Mouse (Mus musculus): Measurements from ENCODE around the gene Fuca1.
"Not testable (repeated sequence)": the region's sequence is repeated elsewhere in the genome, so short reads cannot be mapped to it uniquely, and the experiment has no call there.

The Fuca1 gene

GRCm38 (mm10) chr4:135958354-135958753 lies 37.8 kb downstream of the Fuca1 start:
- DNase-seq, result no peak

GRCm38 (mm10) chr4:135960717-135961116 lies 40.2 kb downstream of the Fuca1 start:
- peak; percentile 87 for DNase-seq

GRCm38 (mm10) chr4:135961709-135962108 lies 41.2 kb downstream of the Fuca1 start:
- no peak for DNase-seq

- DNase-seq, result no peak
These were observed 41.7 kb downstream of the Fuca1 start for GRCm38 (mm10) chr4:135962198-135962597.

- DNase-seq, result no peak
These were observed 42.4 kb downstream of the Fuca1 start for GRCm38 (mm10) chr4:135962946-135963345.

- DNase-seq, result peak; percentile 96
These were observed 43.1 kb downstream of the Fuca1 start, which contains the start of gene Gale for GRCm38 (mm10) chr4:135963457-135964193. Gene Gale, plus strand, starts transcription at chr4:135963727.

- DNase-seq, result peak; percentile 50
These were observed 43.9 kb downstream of the Fuca1 start for GRCm38 (mm10) chr4:135964426-135964825.

GRCm38 (mm10) chr4:135965113-135965512 lies 44.6 kb downstream of the Fuca1 start:
- DNase-seq, result no peak

GRCm38 (mm10) chr4:135966283-135966682 lies 45.7 kb downstream of the Fuca1 start:
- no peak for DNase-seq

- DNase-seq, result no peak
These were observed 46.7 kb downstream of the Fuca1 start for GRCm38 (mm10) chr4:135967086-135967760.

- DNase-seq, result no peak
These were observed 47.8 kb downstream of the Fuca1 start for GRCm38 (mm10) chr4:135968271-135968869.

GRCm38 (mm10) chr4:135969070-135969750 lies 48.7 kb downstream of the Fuca1 start:
- no peak for DNase-seq

- DNase-seq, result no peak
These were observed 50.0 kb downstream of the Fuca1 start for GRCm38 (mm10) chr4:135970585-135970984.

- DNase-seq, result peak; percentile 66
These were observed 51.4 kb downstream of the Fuca1 start for GRCm38 (mm10) chr4:135971805-135972555.

GRCm38 (mm10) chr4:135972556-135972906 lies 52.0 kb downstream of the Fuca1 start, which contains the start of gene Lypla2:
Gene Lypla2, minus strand, starts transcription at chr4:135972626.
- peak; percentile 84 for DNase-seq

GRCm38 (mm10) chr4:135972911-135973811 lies 52.6 kb downstream of the Fuca1 start:
- DNase-seq, result no peak

- no peak for DNase-seq
These were observed 55.6 kb downstream of the Fuca1 start for GRCm38 (mm10) chr4:135976146-135976545.

- DNase-seq, result not testable (repeated sequence)
These were observed 59.7 kb downstream of the Fuca1 start for GRCm38 (mm10) chr4:135980223-135980622.

- DNase-seq, result no peak
These were observed 61.1 kb downstream of the Fuca1 start for GRCm38 (mm10) chr4:135981524-135982063.

GRCm38 (mm10) chr4:135984556-135984955 lies 64.0 kb downstream of the Fuca1 start:
- no peak for DNase-seq

- DNase-seq, result no peak
These were observed 64.7 kb downstream of the Fuca1 start for GRCm38 (mm10) chr4:135985193-135985592.

All from thymus, postnatal 14 days (tissue).